Mouse (Mus musculus) neural tube, embryonic 10.5 days (tissue): ENCODE results near the gene R3hcc1l.

ENCODE experiments used
- DNase-seq: peaks from one replicate; pipeline ENCODE4 v3.0.0-alpha.2; 2017; ENCODE audit warnings: low spot score; ENCODE audit errors: extremely low spot score

R3hcc1l gene

GRCm38 (mm10) chr19:42518620-42519310 lies at the start of gene R3hcc1l:
Gene R3hcc1l (plus strand): TSS chr19:42518759.
- peak; percentile 91 for DNase-seq

GRCm38 (mm10) chr19:42471571-42471970 lies 47.0 kb upstream of the R3hcc1l start:
- no peak for DNase-seq

GRCm38 (mm10) chr19:42472831-42473230 lies 45.7 kb upstream of the R3hcc1l start:
- DNase-seq, result peak; percentile 47

DNA sequence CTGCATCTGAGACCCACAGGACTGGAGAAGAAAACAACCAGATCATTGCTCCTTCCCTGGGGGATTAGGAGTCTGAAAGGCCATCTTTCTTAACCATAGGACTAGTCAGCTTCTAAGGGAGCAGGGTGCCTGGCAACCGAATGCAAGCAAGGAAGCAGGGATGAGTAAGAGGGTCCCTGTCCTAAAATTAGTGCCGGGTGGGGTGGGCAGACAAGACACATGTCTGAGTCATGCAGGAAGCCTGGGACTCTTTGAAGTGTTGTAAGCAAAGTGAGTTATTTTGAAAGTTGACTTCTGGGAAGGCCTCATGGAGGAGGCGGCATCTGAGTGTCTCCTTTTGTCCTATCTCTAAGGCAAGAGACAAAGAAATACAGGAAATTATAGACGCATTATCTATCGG lies 40.8 kb upstream of the R3hcc1l start:
- DNase-seq, result no peak

DNA sequence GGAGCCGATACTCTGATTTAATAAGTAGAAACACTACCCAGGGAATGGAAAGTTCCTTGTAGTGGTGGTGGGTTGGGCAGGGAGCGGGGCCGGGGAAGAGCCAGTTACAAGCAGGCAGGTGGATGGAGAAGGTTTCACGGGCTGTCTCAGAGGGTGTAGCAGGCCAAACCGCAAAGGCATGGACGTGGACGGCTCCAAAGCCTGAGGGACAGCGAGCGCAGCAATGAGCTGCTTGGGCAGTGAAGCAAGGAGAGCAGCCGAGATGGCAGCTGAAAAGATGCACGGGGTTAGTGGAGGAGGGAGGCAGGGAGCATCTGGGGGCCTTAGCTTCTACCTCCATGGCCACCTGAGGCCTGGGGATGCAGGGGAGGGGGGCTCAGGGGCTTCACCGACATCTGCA lies 40.3 kb upstream of the R3hcc1l start:
- no peak for DNase-seq

GRCm38 (mm10) chr19:42485443-42485842 lies 33.1 kb upstream of the R3hcc1l start:
- DNase-seq, result no peak

- no peak for DNase-seq
Observed at GRCm38 (mm10) chr19:42487261-42487660, 31.3 kb upstream of the R3hcc1l start.

GRCm38 (mm10) chr19:42493257-42493917 lies 25.2 kb upstream of the R3hcc1l start:
- no peak for DNase-seq

GRCm38 (mm10) chr19:42504156-42504555 lies 14.4 kb upstream of the R3hcc1l start:
- no peak for DNase-seq

GRCm38 (mm10) chr19:42509625-42510024 lies 8.9 kb upstream of the R3hcc1l start:
- no peak for DNase-seq

DNA sequence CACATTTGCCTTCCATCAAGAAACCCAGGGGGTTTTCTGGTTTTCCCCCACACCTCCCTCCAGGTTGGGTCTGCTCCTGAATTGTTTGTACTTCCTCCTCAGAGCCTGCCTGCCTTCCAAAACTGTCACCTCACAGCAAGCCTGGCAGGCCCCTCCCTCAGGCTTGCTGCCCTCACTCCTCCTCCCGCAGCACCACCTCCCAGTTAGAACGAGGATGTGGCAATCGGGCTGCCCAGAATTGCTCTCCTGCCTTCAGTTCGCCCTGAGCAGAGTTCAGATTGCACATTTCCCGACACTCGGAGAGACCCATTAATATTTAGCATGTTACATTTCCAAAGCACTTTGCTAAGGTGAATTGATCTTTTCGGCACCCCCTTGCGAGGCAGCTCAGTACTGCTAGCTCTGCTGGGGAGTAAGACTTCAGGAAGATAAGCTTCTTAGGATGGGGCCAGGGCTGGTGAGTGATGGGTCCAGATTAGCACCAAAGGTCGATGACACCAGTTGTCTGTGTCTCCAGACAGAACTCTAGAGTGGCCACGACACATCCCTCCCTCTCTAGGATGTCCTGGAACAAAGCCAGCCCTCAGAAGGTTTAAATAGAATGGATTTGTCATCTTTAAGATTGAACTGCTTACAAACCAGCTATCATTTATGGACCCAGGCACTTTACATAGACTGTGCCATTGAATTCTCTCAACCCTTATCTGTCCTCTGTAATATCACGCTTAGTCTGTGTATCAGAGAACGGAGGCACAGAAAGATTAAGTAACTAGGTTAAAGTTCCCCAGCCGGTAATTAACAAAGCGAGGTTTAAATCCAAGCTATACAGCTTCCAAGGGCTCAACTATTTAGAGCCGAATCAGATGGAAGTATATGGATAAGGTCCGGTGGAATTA lies 8.0 kb upstream of the R3hcc1l start:
- DNase-seq, result no peak

- no peak for DNase-seq
Observed at GRCm38 (mm10) chr19:42515656-42516055, 2.9 kb upstream of the R3hcc1l start.

- no peak for DNase-seq
Observed at GRCm38 (mm10) chr19:42516121-42516520, 2.4 kb upstream of the R3hcc1l start.

DNA sequence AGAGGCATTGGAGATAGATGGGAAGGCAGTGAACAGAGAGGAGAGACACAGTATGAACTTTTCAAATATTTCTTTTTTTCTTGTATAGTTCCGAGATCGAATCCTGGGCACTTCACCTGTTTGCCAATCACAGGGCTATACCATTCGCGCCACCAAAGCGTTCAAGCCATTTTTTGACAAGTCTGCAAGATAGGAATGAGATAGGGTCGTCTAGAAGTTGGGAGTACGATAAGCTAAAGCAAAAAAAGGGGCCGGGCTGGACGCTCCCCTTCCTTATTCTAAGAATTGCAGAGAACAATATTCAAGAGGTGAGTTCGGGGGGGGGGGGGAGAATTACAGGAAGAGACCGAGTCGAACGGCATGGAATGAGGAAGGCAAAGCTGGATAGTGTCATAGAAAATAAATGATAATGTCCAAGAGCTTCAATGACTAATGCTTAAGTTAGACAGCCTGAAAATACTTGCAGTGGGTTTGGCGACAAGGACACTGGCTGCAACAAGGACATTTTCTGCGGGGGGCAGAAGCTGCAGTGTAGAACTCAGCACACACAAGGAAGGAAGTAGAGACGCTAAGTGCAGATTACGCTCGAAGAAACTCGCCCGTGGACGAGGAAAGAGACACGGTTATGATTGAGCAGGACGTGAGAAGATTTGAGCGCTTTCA lies 471 bp upstream of the R3hcc1l start:
- DNase-seq, result no peak

GRCm38 (mm10) chr19:42519760-42520159 lies 1.2 kb downstream of the R3hcc1l start:
- no peak for DNase-seq

DNA sequence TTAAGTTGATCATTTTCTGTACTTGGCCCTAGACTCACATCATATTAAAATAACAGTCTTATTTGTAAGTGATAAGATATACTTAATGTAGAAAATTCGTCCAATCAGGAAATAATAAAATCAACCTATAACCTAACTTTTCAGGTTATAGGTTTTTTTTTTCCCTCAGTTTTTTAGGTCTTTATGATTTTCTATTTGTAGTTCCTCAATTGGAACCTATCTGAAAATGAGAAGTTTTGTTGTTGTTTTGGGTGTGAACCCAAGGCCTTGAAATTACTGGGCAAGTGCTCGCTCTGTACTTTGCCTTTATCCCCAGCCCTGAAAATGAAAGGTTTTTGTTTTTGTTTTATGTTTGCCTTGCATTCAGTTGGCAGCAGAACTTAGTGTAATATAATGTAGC lies 6.1 kb downstream of the R3hcc1l start:
- no peak for DNase-seq

DNA sequence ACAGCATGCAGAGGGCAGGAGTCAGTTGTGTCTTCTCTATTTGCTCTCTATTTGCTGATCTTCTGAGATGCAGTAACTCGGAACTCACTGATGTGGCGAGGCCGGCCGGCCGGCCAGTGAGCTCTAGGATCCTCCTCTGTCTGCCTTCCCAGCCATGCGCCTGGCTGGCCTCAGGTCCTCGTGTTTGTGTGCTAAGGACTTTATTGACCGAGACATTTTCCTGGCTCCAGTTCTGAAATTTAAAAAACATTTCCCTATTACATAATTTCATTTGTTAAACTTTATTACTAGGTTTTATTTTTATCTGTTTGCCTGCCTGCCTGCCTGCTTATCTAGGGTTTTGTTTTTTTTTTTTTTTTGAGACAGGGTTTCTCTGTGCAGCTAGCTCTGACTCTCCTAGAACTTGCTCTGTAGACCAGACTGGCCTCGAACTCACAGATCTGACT lies 11.5 kb downstream of the R3hcc1l start:
- no peak for DNase-seq

GRCm38 (mm10) chr19:42534427-42534826 lies 15.9 kb downstream of the R3hcc1l start:
- DNase-seq, result no peak

DNA sequence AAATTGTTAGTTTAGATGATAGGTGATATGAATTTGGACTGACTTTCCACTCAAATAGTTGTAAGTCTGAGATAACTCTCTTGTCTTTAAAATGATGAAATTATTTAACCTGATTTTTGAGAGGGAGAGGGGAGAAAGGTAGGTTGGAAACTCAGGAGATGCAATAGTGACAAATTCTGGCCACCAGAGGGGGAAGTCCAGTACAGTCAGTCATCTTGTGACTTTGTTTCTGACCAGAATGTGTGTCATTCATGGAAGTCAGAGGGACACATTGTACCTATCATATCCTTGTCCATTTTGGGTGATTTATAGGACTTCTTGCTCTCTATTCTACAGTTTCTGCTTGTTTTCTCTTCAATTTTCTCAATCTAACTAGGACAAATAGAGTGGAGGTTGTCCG lies 19.0 kb downstream of the R3hcc1l start:
- no peak for DNase-seq

- DNase-seq, result no peak
Observed at GRCm38 (mm10) chr19:42538911-42539310, 20.4 kb downstream of the R3hcc1l start.

GRCm38 (mm10) chr19:42539414-42540189 lies 21.0 kb downstream of the R3hcc1l start:
- no peak for DNase-seq
